Mouse (Mus musculus) layer of hippocampus, adult 2 months (tissue): ENCODE measurements around the gene Arhgap19. TPM values are rescaled to one million over a fixed set of nuclear protein-coding genes. Genes with fewer than 3 reads are reported as not detected.

Source experiments
- DNase-seq, 2 experiments: peaks; one replicate each; pipeline ENCODE4 v3.0.0; 2022; ENCODE audit warnings: low spot score in 2 of 2
- H3K27ac ChIP-seq: fragments of 200-600 bp; 2 replicates; pipeline ENCODE4 v1.8.1; 2022
- H3K4me3 ChIP-seq: fragments of 200-600 bp; 2 replicates; pipeline ENCODE4 v1.8.1; 2022; ENCODE audit warnings: mild to moderate bottlenecking
- CTCF ChIP-seq: fragments of 200-600 bp; conservative IDR thresholded peaks from 2 replicates; pipeline ENCODE4 v1.8.1; 2022; ENCODE audit warnings: antibody characterized with exemption, mild to moderate bottlenecking, moderate library complexity
- total RNA-seq, 2 experiments: library from RNA; stranded (reverse); gene quantifications; 2 replicates each; pipeline ENCODE4 v1.2.3; 2021

Arhgap19 gene
- total RNA-seq, 2 experiments from 2014 or later: 2.2 to 2.5 TPM

- Histone ChIP-seq H3K27ac (no peak overlapping the region), H3K4me3 (no peak overlapping the region)
- no peak for DNase-seq
- no peak for TF ChIP-seq CTCF
Observed at GRCm38 (mm10) chr19:41839685-41840084, 37.8 kb upstream of the Arhgap19 start.

GRCm38 (mm10) chr19:41838808-41839207 lies 37.0 kb upstream of the Arhgap19 start:
- no peak for TF ChIP-seq CTCF
- DNase-seq: no peak
- H3K4me3 ChIP-seq: no peak overlapping the region
- no peak overlapping the region for H3K27ac ChIP-seq

- Histone ChIP-seq H3K4me3 (no peak overlapping the region), H3K27ac (no peak overlapping the region)
- TF ChIP-seq CTCF: no peak
- no peak for DNase-seq
Observed at GRCm38 (mm10) chr19:41837917-41838261, 36.0 kb upstream of the Arhgap19 start.

GRCm38 (mm10) chr19:41837194-41837916 lies 35.5 kb upstream of the Arhgap19 start:
- 0 out of 2 replicates have a peak overlapping the region, but pooled peaks have one; percentile 84 for H3K27ac ChIP-seq
- no peak overlapping the region for H3K4me3 ChIP-seq
- no peak for DNase-seq
- no peak for TF ChIP-seq CTCF

GRCm38 (mm10) chr19:41836719-41837118 lies 34.9 kb upstream of the Arhgap19 start:
- no peak for TF ChIP-seq CTCF
- Histone ChIP-seq H3K4me3 (no peak overlapping the region), H3K27ac (peak overlapping the region; percentile 84; the same call in 1 of the 2 replicates)
- DNase-seq: no peak

GRCm38 (mm10) chr19:41835816-41836215 lies 34.0 kb upstream of the Arhgap19 start:
- peak; percentile 56 to 74 for DNase-seq
- Histone ChIP-seq H3K27ac (peak overlapping the region; percentile 84), H3K4me3 (peak overlapping the region; percentile 40)
- TF ChIP-seq CTCF: no peak

- no peak overlapping the region for H3K4me3 ChIP-seq
- DNase-seq: no peak
- peak overlapping the region; percentile 84 for H3K27ac ChIP-seq
- TF ChIP-seq CTCF: no peak
Observed at GRCm38 (mm10) chr19:41835407-41835806, 33.6 kb upstream of the Arhgap19 start.

- DNase-seq: no peak
- H3K27ac ChIP-seq: peak overlapping the region; percentile 98; the same call in 1 of the 2 replicates
- peak overlapping the region; percentile 80 for H3K4me3 ChIP-seq
- no peak for TF ChIP-seq CTCF
Observed at GRCm38 (mm10) chr19:41832501-41833201, 30.8 kb upstream of the Arhgap19 start.

- peak overlapping the region; percentile 80 for H3K4me3 ChIP-seq
- H3K27ac ChIP-seq: peak overlapping the region; percentile 98
- no peak for DNase-seq
- no peak for TF ChIP-seq CTCF
Observed at GRCm38 (mm10) chr19:41831718-41832391, 30.0 kb upstream of the Arhgap19 start.

- peak in 1 of 2 experiments; percentile 47 for DNase-seq
- no peak for TF ChIP-seq CTCF
- Histone ChIP-seq H3K4me3 (peak overlapping the region; percentile 80), H3K27ac (peak overlapping the region; percentile 98)
Observed at GRCm38 (mm10) chr19:41831101-41831570, 29.3 kb upstream of the Arhgap19 start.

GRCm38 (mm10) chr19:41830106-41831031 lies 28.5 kb upstream of the Arhgap19 start:
- no peak; the same call in 1 of the 2 replicates for TF ChIP-seq CTCF
- DNase-seq: peak in 1 of 2 experiments; percentile 39
- Histone ChIP-seq H3K4me3 (peak overlapping the region; percentile 80), H3K27ac (peak overlapping the region; percentile 98)
